Mouse (Mus musculus) bone marrow macrophage, adult 2 months (primary cell): ENCODE data around the gene Wdr26.

Experiments
- CTCF ChIP-seq: IDR thresholded peaks from 2 replicates; pipeline ENCODE4 v1.5.1; 2012; ENCODE audit warnings: low read depth, mild to moderate bottlenecking, low read length, moderate library complexity
- POLR2A ChIP-seq: IDR thresholded peaks from 2 replicates; pipeline ENCODE4 v1.6.1; 2012; ENCODE audit warnings: mild to moderate bottlenecking, low read depth, low read length, borderline replicate concordance

- TF ChIP-seq POLR2A (no peak), CTCF (no peak)
Observed at GRCm38 (mm10) chr1:181210601-181211402, 999 bp downstream of the Wdr26 start.
